Mouse (Mus musculus): ENCODE data around the gene Dnah7a. TPM values are rescaled to one million over a fixed set of nuclear protein-coding genes. Genes with fewer than 3 reads are reported as not detected.
"Not testable (repeated sequence)": the region's sequence is repeated elsewhere in the genome, so short reads cannot be mapped to it uniquely, and the experiment has no call there.

Gene Dnah7a
- polyA plus RNA-seq, 1 experiment: 0.49 TPM

DNA sequence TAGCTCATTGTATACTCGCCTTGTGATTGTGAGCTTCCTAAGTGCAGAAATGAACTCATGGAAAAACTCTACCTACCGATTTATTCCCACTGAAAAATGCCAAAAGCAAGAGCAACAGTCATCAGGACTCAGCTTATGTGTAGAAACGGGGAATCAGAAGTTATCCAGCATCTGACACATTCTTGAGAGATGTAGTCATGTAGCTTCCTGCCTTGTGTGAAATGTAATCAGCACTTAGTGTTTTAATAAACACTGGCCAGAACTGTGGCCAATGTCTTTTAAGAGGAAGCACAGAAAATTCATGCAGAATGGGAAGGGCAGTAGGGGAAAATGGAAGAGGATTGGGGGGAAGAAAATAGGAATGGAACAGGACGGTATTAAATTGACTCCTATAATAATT, 232.9 kb downstream of the Dnah7a start:
- Histone ChIP-seq H3K4me3 (ENCODE audit: insufficient read depth, low read length) (no peak overlapping the region), H3K27ac (ENCODE audit: insufficient read depth, low read length) (no peak overlapping the region), H3K4me1 (ENCODE audit: control insufficient read depth, insufficient read depth, low read length) (no peaks in the 10 kb centered on the region)
- no peak for TF ChIP-seq POLR2A (IDR thresholded peaks at IDR 0.05; ENCODE audit: low read depth, low read length)
- TF ChIP-seq CTCF (IDR thresholded peaks at IDR 0.05; ENCODE audit: borderline replicate concordance, insufficient read depth, low read length): no peak

DNA sequence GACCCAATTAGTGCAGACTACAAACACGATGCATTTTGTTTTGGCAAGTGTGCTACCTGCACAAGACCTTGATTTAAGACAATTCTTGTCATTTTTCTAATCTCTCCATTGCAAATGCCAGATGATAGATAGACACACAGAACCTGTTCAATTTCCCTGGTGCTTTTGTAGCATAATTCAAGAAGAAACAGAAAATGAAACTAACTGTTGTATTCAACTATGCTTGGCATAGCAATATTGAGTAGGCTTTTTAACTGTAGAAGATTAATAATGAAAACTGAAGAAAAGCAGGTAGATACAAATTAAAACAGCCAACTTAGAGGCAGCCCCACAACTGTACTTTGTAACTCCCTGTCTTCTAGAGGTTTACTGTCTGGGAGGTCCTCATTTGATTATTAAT, 234.5 kb downstream of the Dnah7a start:
- not testable (repeated sequence) for H3K4me1 ChIP-seq (ENCODE audit: control insufficient read depth, insufficient read depth, low read length); H3K27ac ChIP-seq (ENCODE audit: insufficient read depth, low read length); H3K4me3 ChIP-seq (ENCODE audit: insufficient read depth, low read length)

- Histone ChIP-seq H3K4me1 (ENCODE audit: control insufficient read depth, insufficient read depth, low read length) (no peaks in the 10 kb centered on the region), H3K27ac (ENCODE audit: insufficient read depth, low read length) (no peak overlapping the region), H3K4me3 (ENCODE audit: insufficient read depth, low read length) (no peak overlapping the region)
- no peak for TF ChIP-seq CTCF (IDR thresholded peaks at IDR 0.05; ENCODE audit: borderline replicate concordance, insufficient read depth, low read length)
- no peak for TF ChIP-seq POLR2A (IDR thresholded peaks at IDR 0.05; ENCODE audit: low read depth, low read length)
These were observed 239.3 kb downstream of the Dnah7a start for GRCm38 (mm10) chr1:53467325-53467670.

GRCm38 (mm10) chr1:53466524-53467324, 239.9 kb downstream of the Dnah7a start:
- not testable (repeated sequence) for H3K4me3 ChIP-seq (ENCODE audit: insufficient read depth, low read length); H3K4me1 ChIP-seq (ENCODE audit: control insufficient read depth, insufficient read depth, low read length); H3K27ac ChIP-seq (ENCODE audit: insufficient read depth, low read length)

DNA sequence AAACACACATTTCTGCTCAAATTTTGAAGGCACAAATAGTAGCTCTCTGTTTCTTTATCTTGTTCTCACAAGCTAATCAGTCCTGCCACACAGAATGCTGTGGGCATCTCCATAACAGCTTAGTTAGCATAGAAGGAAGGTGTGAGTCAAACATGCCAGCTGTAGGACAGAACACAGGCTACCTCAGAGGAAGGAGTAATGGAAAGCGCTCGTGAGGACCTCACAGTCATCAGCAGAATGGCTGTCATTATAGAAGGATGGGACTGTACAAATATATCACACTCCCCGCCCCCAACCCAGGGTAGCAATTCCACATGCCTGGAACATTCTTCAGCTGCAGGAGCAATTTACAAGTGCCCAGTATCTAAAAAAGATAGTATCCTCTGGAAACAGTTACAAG, 267.4 kb downstream of the Dnah7a start:
- not testable (repeated sequence) for H3K27ac ChIP-seq (ENCODE audit: insufficient read depth, low read length); H3K4me1 ChIP-seq (ENCODE audit: control insufficient read depth, insufficient read depth, low read length); H3K4me3 ChIP-seq (ENCODE audit: insufficient read depth, low read length)

DNA sequence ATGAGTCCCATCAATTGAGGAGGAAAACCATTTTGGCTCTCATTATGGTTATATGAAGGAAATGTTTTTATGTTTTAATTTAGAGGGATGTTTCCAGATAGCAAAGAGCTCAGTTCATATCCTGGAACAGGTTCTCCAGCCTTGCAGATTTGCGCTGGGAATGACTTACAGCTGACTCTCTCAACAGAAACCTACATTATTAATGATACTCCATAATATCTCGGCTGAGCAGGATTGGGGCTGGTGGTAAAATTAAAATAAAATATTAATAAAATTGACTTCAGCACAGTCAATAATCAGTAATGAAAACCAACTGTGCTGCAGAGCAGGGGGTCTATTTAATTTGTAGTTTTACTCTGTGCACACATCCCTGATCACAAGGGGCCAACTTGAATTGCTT, 274.2 kb downstream of the Dnah7a start:
- not testable (repeated sequence) for H3K4me3 ChIP-seq (ENCODE audit: insufficient read depth, low read length)

DNA sequence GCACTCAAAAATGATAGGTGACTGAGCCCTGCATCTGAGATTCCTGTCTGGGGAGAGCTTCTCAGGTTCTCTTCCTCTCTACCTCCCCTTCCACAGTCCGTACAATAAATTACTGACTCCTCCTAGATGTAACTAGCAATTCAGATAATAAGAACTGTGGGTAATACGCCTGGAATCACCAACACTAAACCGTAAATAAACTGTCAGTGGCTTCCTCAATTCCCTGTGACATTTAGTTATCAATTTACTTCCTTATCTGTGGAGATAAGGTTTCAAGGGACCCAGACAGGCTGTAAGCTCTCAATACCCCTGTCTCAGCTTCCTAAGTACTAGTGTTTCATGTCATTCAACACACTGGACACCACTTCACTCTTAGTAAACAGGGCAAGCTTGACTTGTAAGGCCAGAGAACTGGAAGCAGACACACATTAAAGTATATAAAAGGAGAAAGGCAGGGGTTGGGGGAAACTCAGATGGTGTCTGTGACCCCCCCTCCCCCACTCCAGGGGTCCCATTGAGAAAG, 300.7 kb downstream of the Dnah7a start:
- no peaks in the 10 kb centered on the region for H3K4me1 ChIP-seq (ENCODE audit: control insufficient read depth, insufficient read depth, low read length)
- H3K27ac ChIP-seq (ENCODE audit: insufficient read depth, low read length): no peak overlapping the region
- TF ChIP-seq CTCF (IDR thresholded peaks at IDR 0.05; ENCODE audit: borderline replicate concordance, insufficient read depth, low read length) (no peak), POLR2A (IDR thresholded peaks at IDR 0.05; ENCODE audit: low read depth, low read length) (no peak)
- H3K4me3 ChIP-seq (ENCODE audit: insufficient read depth, low read length): no peak overlapping the region

More for the DNA sequence above, 274.2 kb downstream of the Dnah7a start:
- not testable (repeated sequence) for H3K4me1 ChIP-seq (ENCODE audit: control insufficient read depth, insufficient read depth, low read length); H3K27ac ChIP-seq (ENCODE audit: insufficient read depth, low read length)

GRCm38 (mm10) chr1:53393936-53394760, 312.4 kb downstream of the Dnah7a start:
- not testable (repeated sequence) for H3K4me1 ChIP-seq (ENCODE audit: control insufficient read depth, insufficient read depth, low read length); H3K27ac ChIP-seq (ENCODE audit: insufficient read depth, low read length); H3K4me3 ChIP-seq (ENCODE audit: insufficient read depth, low read length)

GRCm38 (mm10) chr1:53388762-53389161, 317.8 kb downstream of the Dnah7a start:
- Histone ChIP-seq H3K4me1 (ENCODE audit: control insufficient read depth, insufficient read depth, low read length) (no peaks in the 10 kb centered on the region), H3K4me3 (ENCODE audit: insufficient read depth, low read length) (no peak overlapping the region), H3K27ac (ENCODE audit: insufficient read depth, low read length) (no peak overlapping the region)
- no peak for TF ChIP-seq CTCF (IDR thresholded peaks at IDR 0.05; ENCODE audit: borderline replicate concordance, insufficient read depth, low read length)
- no peak for TF ChIP-seq POLR2A (IDR thresholded peaks at IDR 0.05; ENCODE audit: low read depth, low read length)

GRCm38 (mm10) chr1:53384085-53384688, 322.4 kb downstream of the Dnah7a start:
- H3K4me1 ChIP-seq (ENCODE audit: control insufficient read depth, insufficient read depth, low read length): no peaks in the 10 kb centered on the region
- H3K4me3 ChIP-seq (ENCODE audit: insufficient read depth, low read length): no peak overlapping the region
- TF ChIP-seq POLR2A (IDR thresholded peaks at IDR 0.05; ENCODE audit: low read depth, low read length) (no peak), CTCF (IDR thresholded peaks at IDR 0.05; ENCODE audit: borderline replicate concordance, insufficient read depth, low read length) (no peak)
- no peak overlapping the region for H3K27ac ChIP-seq (ENCODE audit: insufficient read depth, low read length)
